Mouse (Mus musculus) forebrain, postnatal 0 days (tissue): ENCODE results near the gene Arl13b. TPM values are rescaled to one million over a fixed set of nuclear protein-coding genes. Genes with fewer than 3 reads are reported as not detected.

Experiments
- ATAC-seq: fragments of 200-750 bp; cut with Nextera tagmentation; 2 replicates; pipeline ENCODE4 v1.8.0; 2017; ENCODE audit warnings: mild to moderate bottlenecking, moderate library complexity
- DNase-seq: peaks from one replicate; pipeline ENCODE4 v3.0.0-alpha.2; 2015
- H3K27ac ChIP-seq: fragments of 300-500 bp; sonication (generic); 2 replicates; pipeline ENCODE4 v1.5.1; 2014; ENCODE audit warnings: low read depth, mild to moderate bottlenecking, antibody characterized with exemption, low read length, moderate library complexity, mixed read lengths
- H3K27me3 ChIP-seq: fragments of 300-500 bp; sonication (generic); 2 replicates; pipeline ENCODE4 v1.6.1; 2014; ENCODE audit warnings: mild to moderate bottlenecking, low read length, mixed read lengths; ENCODE audit not compliant: insufficient read depth
- H3K36me3 ChIP-seq: fragments of 300-500 bp; sonication (generic); 2 replicates; pipeline ENCODE4 v1.6.1; 2014; ENCODE audit warnings: mild to moderate bottlenecking, moderate library complexity; ENCODE audit not compliant: insufficient read depth
- H3K4me1 ChIP-seq: fragments of 300-500 bp; sonication (generic); 2 replicates; pipeline ENCODE4 v1.6.1; 2014; ENCODE audit warnings: antibody characterized with exemption; ENCODE audit not compliant: insufficient read depth
- H3K4me2 ChIP-seq: fragments of 300-500 bp; sonication (generic); 2 replicates; pipeline ENCODE4 v1.6.1; 2014; ENCODE audit warnings: low read depth, mild to moderate bottlenecking, moderate library complexity
- H3K4me3 ChIP-seq: fragments of 300-500 bp; sonication (generic); 2 replicates; pipeline ENCODE4 v1.5.1; 2014; ENCODE audit warnings: low read depth, low read length, mixed read lengths
- H3K9ac ChIP-seq: fragments of 300-500 bp; sonication (generic); 2 replicates; pipeline ENCODE4 v1.6.1; 2014; ENCODE audit warnings: mild to moderate bottlenecking
- H3K9me3 ChIP-seq: fragments of 300-500 bp; sonication (generic); 2 replicates; pipeline ENCODE4 v1.6.1; 2016; ENCODE audit warnings: low read length
- CTCF ChIP-seq: sonication (generic); IDR thresholded peaks from 2 replicates; pipeline ENCODE4 v1.5.1; 2016; ENCODE audit warnings: antibody characterized with exemption, control low read depth, low read depth
- WGBS: fragments of 180-500 bp; shearing (Covaris S2); extraction: QIAGEN DNeasy Blood & Tissue Kit; methylation state at CpG from one replicate; pipeline ENCODE4 v1.1.7; 2014; 5-methylcytosine and 5-hydroxymethylcytosine counted together
- polyA plus RNA-seq: library from polyadenylated mRNA; unstranded; fragments of >200 nt; fragmentation: Nextera tagmentation; extraction: Ambion mirVana; gene quantifications from 2 replicates; pipeline ENCODE4 v1.2.1, GENCODE M21; 2015
- total RNA-seq: library from RNA; depleted of rRNA; stranded (reverse); fragments of >200 nt; gene quantifications from 2 replicates; pipeline ENCODE4 v1.2.3, GENCODE M21; 2014

Gene Arl13b
- total and polyA plus RNA-seq, 2 experiments from 2014 or later, result 17.0 to 21.0 TPM

GRCm38 (mm10) chr16:62822472-62822871 lies 24.4 kb downstream of the Arl13b start:
- no peak overlapping the region for H3K4me2 ChIP-seq
- no peak for ATAC-seq
- H3K9ac ChIP-seq, result no peak overlapping the region
- no peaks in the 10 kb centered on the region for H3K9me3 ChIP-seq
- no peak overlapping the region for H3K4me3 ChIP-seq
- 94% methylated on average over 6 of the region's 6 CpGs for WGBS
- H3K4me1 ChIP-seq, result no peaks in the 10 kb centered on the region
- H3K36me3 ChIP-seq, result no peaks in the 10 kb centered on the region
- H3K27ac ChIP-seq, result no peak overlapping the region
- no peak for TF ChIP-seq CTCF
- no peak for DNase-seq
- no peaks in the 10 kb centered on the region for H3K27me3 ChIP-seq

GRCm38 (mm10) chr16:62814491-62814890 lies 32.3 kb downstream of the Arl13b start, which contains the start of gene Stx19:
Gene Stx19 (plus strand): TSS chr16:62814676.
- H3K4me2 ChIP-seq, result no peak within 1 kb of the TSS
- TF ChIP-seq CTCF, result no peak
- no peak for ATAC-seq
- 91% methylated on average over 5 of the region's 5 CpGs for WGBS
- no peaks in the 10 kb centered on the region for H3K4me1 ChIP-seq
- no peaks in the 10 kb centered on the region for H3K36me3 ChIP-seq
- no peaks in the 10 kb centered on the region for H3K27me3 ChIP-seq
- no peak within 1 kb of the TSS for H3K4me3 ChIP-seq
- no peaks in the 10 kb centered on the region for H3K9me3 ChIP-seq
- no peak within 1 kb of the TSS for H3K27ac ChIP-seq
- no peak for DNase-seq
- H3K9ac ChIP-seq, result no peak within 1 kb of the TSS

GRCm38 (mm10) chr16:62813790-62814189 lies 33.0 kb downstream of the Arl13b start:
- Histone ChIP-seq H3K27ac (no peak overlapping the region), H3K36me3 (no peaks in the 10 kb centered on the region), H3K4me3 (no peak overlapping the region), H3K9me3 (no peaks in the 10 kb centered on the region), H3K27me3 (no peaks in the 10 kb centered on the region), H3K4me1 (no peaks in the 10 kb centered on the region), H3K4me2 (no peak overlapping the region), H3K9ac (no peak overlapping the region)
- 73% methylated on average over 5 of the region's 5 CpGs for WGBS
- DNase-seq (no peak), ATAC-seq (no peak)
- no peak for TF ChIP-seq CTCF

DNA sequence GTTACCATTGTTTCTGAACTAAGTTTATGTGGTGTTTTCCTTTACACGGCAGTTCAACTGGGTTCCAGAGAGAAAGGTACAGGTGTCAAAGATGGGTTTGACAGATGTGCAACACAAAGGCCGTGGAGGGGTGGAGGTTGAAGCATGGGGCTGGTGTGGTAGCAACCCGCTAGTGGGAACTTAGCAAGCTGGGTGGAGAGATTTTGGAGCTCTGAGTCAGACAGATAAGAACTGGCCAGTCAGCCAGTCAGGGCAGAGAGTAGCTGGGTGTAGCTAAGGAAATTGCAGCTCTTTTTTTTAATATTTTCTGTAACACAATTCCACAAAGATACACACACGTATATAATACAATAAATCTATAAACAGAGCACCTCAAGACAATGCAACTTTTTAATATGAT lies 36.0 kb downstream of the Arl13b start:
- no peak for TF ChIP-seq CTCF
- ATAC-seq, result no peak
- WGBS, result 91% methylated on average over 4 of the region's 4 CpGs

GRCm38 (mm10) chr16:62807249-62807979 lies 39.4 kb downstream of the Arl13b start:
- no peak overlapping the region for H3K9ac ChIP-seq
- H3K4me3 ChIP-seq, result no peak overlapping the region
- no peak overlapping the region for H3K27ac ChIP-seq
- no peak for DNase-seq
- peaks cover 11% of the 10 kb centered on the region for H3K36me3 ChIP-seq
- no peaks in the 10 kb centered on the region for H3K4me1 ChIP-seq
- no peaks in the 10 kb centered on the region for H3K9me3 ChIP-seq
- WGBS, result 61% methylated on average over 8 of the region's 8 CpGs
- no peaks in the 10 kb centered on the region for H3K27me3 ChIP-seq
- H3K4me2 ChIP-seq, result no peak overlapping the region
- no peak for TF ChIP-seq CTCF
- ATAC-seq, result no peak

More for the DNA sequence above, 36.0 kb downstream of the Arl13b start:
- H3K36me3 ChIP-seq, result 0 out of 2 replicates have a peak, but pooled peaks cover 3% of the 10 kb centered on the region
- H3K9ac ChIP-seq, result no peak overlapping the region
- H3K4me1 ChIP-seq, result no peaks in the 10 kb centered on the region
- no peaks in the 10 kb centered on the region for H3K27me3 ChIP-seq
- H3K27ac ChIP-seq, result no peak overlapping the region
- H3K9me3 ChIP-seq, result no peaks in the 10 kb centered on the region
- DNase-seq, result no peak
- no peak overlapping the region for H3K4me3 ChIP-seq
- H3K4me2 ChIP-seq, result no peak overlapping the region

GRCm38 (mm10) chr16:62804621-62805020 lies 42.2 kb downstream of the Arl13b start:
- ATAC-seq, result no peak
- WGBS, result 94% methylated on average over 3 of the region's 3 CpGs
- DNase-seq, result no peak
- no peak overlapping the region for H3K27ac ChIP-seq
- no peak for TF ChIP-seq CTCF
- H3K9ac ChIP-seq, result no peak overlapping the region
- H3K27me3 ChIP-seq, result no peaks in the 10 kb centered on the region
- peaks cover 20% of the 10 kb centered on the region for H3K36me3 ChIP-seq
- H3K9me3 ChIP-seq, result no peaks in the 10 kb centered on the region
- H3K4me1 ChIP-seq, result no peaks in the 10 kb centered on the region
- H3K4me3 ChIP-seq, result no peak overlapping the region
- H3K4me2 ChIP-seq, result no peak overlapping the region

GRCm38 (mm10) chr16:62799839-62800238 lies 47.0 kb downstream of the Arl13b start:
- DNase-seq, result no peak
- no peak for ATAC-seq
- H3K4me1 ChIP-seq, result no peaks in the 10 kb centered on the region
- no peak for TF ChIP-seq CTCF
- no peaks in the 10 kb centered on the region for H3K9me3 ChIP-seq
- H3K4me2 ChIP-seq, result no peak overlapping the region
- H3K4me3 ChIP-seq, result no peak overlapping the region
- H3K36me3 ChIP-seq, result peaks cover 19% of the 10 kb centered on the region
- WGBS, result 86% methylated on average over 3 of the region's 3 CpGs
- H3K27ac ChIP-seq, result no peak overlapping the region
- H3K27me3 ChIP-seq, result no peaks in the 10 kb centered on the region
- no peak overlapping the region for H3K9ac ChIP-seq
